Mouse (Mus musculus): ENCODE data around the gene Coil.

DNA sequence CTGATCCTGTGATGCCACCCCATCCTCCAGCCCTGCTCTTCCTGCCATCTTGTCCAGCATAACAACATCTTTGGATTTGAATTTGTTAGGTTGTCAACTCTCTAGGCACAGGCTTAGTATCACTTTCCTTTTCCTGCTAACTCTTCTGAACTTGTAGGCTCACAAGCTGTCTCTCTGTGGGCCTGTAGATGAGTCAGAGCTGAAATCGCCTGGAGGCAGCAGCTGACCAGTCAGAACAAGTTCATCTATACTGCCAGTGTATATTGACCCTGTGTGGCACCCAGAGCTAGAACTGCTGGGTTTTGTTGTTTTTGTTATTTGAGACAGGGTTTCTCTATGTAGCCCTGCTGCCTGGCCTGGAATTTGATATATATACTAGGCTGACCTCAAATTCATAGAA, 61.1 kb downstream of the Coil start:
- TF ChIP-seq FLI1 (IDR thresholded peaks at IDR 0.05; ENCODE audit: low read length) = no peak
- TF ChIP-seq GATA1 (IDR thresholded peaks at IDR 0.05; ENCODE audit: borderline replicate concordance, low read length) = no peak
